Mouse (Mus musculus) heart, adult 10 weeks (tissue): ENCODE results near the gene Tecr. TPM values are rescaled to one million over a fixed set of nuclear protein-coding genes. Genes with fewer than 3 reads are reported as not detected.

Experiments
- polyA plus RNA-seq: library from polyadenylated mRNA; stranded (reverse); fragments of 350-450 nt; fragmentation: Illumina TruSeq; extraction: RNeasy Lipid Tissue Mini Kit (QIAGEN cat#74804); gene quantifications from one replicate; pipeline ENCODE4 v1.2.3, GENCODE M21; 2014; ENCODE audit warnings: low read depth, low replicate concordance

Gene Tecr
- 562 TPM for polyA plus RNA-seq

GRCm38 (mm10) chr8:83607661-83608397, at the start of gene Tecr, which contains the start of gene Dnajb1:
Gene Tecr, minus strand, starts transcription at chr8:83607971.
Gene Dnajb1, plus strand, starts transcription at chr8:83608193.

GRCm38 (mm10) chr8:83652030-83652743, 44.4 kb upstream of the Tecr start, which contains the start of gene Gipc1:
Gene Gipc1, plus strand, starts transcription at chr8:83652677.

GRCm38 (mm10) chr8:83566469-83567395, 41.0 kb downstream of the Tecr start, which contains the start of gene Ndufb7:
Gene Ndufb7, plus strand, starts transcription at chr8:83566671.

GRCm38 (mm10) chr8:83535736-83536135, 72.0 kb downstream of the Tecr start, which contains the start of gene Olfr370:
Gene Olfr370, plus strand, starts transcription at chr8:83535780.

Other genes starting within 250 kb of the Tecr start
- gene Clgn, start 218.1 kb downstream of the Tecr start, polyA plus RNA-seq: not detected
- 88.1 TPM for gene Scoc, start 149.6 kb downstream of the Tecr start, polyA plus RNA-seq
- gene Olfr370, start 72.2 kb downstream of the Tecr start, polyA plus RNA-seq: not detected
- 866 TPM for gene Ndufb7, start 41.3 kb downstream of the Tecr start, polyA plus RNA-seq
- 17.8 TPM for gene Dnajb1, start 222 bp upstream of the Tecr start, polyA plus RNA-seq
- gene Gipc1, start 44.7 kb upstream of the Tecr start, polyA plus RNA-seq: 28.1 TPM
- 0.16 TPM for gene Ptger1, start 58.7 kb upstream of the Tecr start, polyA plus RNA-seq
- 40.8 TPM for gene Pkn1, start 91.2 kb upstream of the Tecr start, polyA plus RNA-seq
- 19.5 TPM for gene Ddx39, start 107.2 kb upstream of the Tecr start, polyA plus RNA-seq
- gene Adgre5, start 133.4 kb upstream of the Tecr start, polyA plus RNA-seq: 45.7 TPM